Mouse (Mus musculus) T-cell, adult 2 months (primary cell): Measurements from ENCODE around the gene Tnfrsf18.

Source experiments
- DNase-seq: peaks from one replicate; pipeline ENCODE4 v3.0.0; 2022; ENCODE audit warnings: low spot score

Tnfrsf18 gene

GRCm38 (mm10) chr4:156077499-156078301 is 51.7 kb downstream of the Tnfrsf18 start:
- DNase-seq: peak; percentile 58
